Mouse (Mus musculus): ENCODE measurements at regions not wholly inside any gene's neighbourhood (a gene's known extent, or its start where the extent isn't known, plus 50 kb on each side); places are given as distances from the start of the nearest gene placed in this dataset.

DNA sequence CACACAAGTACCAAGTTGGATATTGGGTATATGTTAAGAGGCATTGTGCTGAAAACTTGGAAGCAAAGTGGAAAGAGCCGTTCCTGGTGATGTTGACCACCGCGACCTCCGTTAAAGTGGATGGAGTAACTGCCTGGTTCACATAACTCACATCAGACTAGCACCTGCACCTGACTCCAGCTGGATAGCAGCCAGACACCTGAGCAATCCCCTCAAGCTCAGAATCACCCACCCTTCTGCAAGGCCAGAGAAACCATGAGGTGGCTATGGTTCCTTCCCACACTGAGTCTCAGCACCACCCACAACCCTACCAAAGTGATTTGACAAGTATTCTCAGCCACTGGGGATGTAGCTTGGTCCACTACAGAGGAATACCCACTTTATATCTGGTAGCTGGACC, 54.6 kb upstream of the Hephl1 start:
- TF ChIP-seq CTCF (IDR thresholded peaks at IDR 0.05; ENCODE audit: extremely low read depth, insufficient read depth, low read length): no peak
- TF ChIP-seq POLR2A (IDR thresholded peaks at IDR 0.05; ENCODE audit: extremely low read depth, insufficient read depth, low read length): no peak
